Mouse (Mus musculus) liver, postnatal 0 days (tissue): ENCODE measurements around the gene Bnc2.

ENCODE experiments used
- CTCF ChIP-seq: sonication (generic); IDR thresholded peaks from 2 replicates; pipeline ENCODE4 v1.5.1; 2016; ENCODE audit warnings: antibody characterized with exemption, low read depth
- EP300 ChIP-seq: IDR thresholded peaks from 2 replicates; pipeline ENCODE4 v1.6.1; 2016; ENCODE audit warnings: antibody characterized with exemption, low read depth, mild to moderate bottlenecking

DNA sequence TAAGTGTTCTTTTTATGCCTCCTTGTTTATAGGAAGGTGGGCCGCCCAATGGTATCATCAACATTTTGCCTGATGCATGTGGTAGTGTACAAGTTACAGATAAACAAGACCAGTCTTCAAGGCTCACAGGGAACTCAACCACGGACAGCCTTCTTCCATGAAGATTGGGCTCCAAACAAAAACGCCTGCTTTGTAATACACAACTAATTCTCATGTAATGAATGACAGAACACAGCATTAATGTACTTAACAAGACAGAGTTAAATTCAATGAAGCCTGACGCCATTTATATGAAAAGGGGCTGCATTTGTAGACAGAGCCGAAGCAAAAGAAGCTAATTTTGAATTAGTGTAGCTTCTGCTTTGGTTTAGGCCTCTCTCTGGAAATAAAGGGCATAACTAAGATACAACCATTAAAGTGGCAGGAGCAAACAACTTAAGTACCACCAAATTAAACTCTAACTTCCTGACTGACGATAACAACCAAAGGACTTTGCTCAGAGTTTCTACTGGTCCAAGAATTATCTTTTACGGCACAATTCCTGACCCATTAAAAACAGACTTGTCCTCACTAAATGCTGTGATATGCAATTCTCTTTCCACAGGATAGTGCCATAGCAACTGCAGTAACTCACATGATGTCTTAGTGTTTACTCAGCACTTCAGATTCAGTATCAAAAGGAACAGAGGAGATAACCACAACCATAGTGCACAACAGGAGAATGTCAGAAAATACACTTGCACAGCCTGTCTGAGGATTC is 225.6 kb downstream of the Bnc2 start:
- TF ChIP-seq EP300 (no peak), CTCF (no peak)
